Mouse (Mus musculus) embryonic stem cell, embryonic (primary cell): ENCODE results near the gene Abcb5.

Experiments used
- CTCF ChIA-PET, 4 experiments: fragments of 300-600 bp in 2 of 4; fragments of 350-600 bp in 2 of 4; sonication (Branson Sonifier 250); formaldehyde crosslinking; loops; one replicate each; lab custom pipeline; 2022; ENCODE audit warnings: inconsistent platforms in 2 of 4; lab: Charles Lee
- POLR2A ChIA-PET, 4 experiments: fragments of 300-600 bp in 2 of 4; fragments of 350-600 bp in 2 of 4; sonication (Branson Sonifier 250); formaldehyde crosslinking; loops; one replicate each; lab custom pipeline; 2022; ENCODE audit warnings: antibody characterized with exemption in 4 of 4, inconsistent platforms in 1 of 4; lab: Charles Lee

Abcb5 gene

GRCm38 (mm10) chr12:118850851-118851410 is 115.3 kb downstream of the Abcb5 start:
- ChIA-PET CTCF (no interaction called here), POLR2A (interaction anchor here in 2 of 4 experiments (1.5 to 3.1 kb wide), 3 partner anchors 14 to 549 kb away, joined by 4 to 9 read pairs (median 7); partner anchors contain the start of gene Sp4 (in 1 of the 2))

- POLR2A ChIA-PET, result interaction anchor here (0.6 to 3.1 kb wide), 5 partner anchors 13 to 548 kb away, joined by 4 to 9 read pairs (median 6); partner anchors contain the start of gene Sp4 (in 1 of the 4)
Observed at GRCm38 (mm10) chr12:118849996-118850395, 116.2 kb downstream of the Abcb5 start.

GRCm38 (mm10) chr12:118849203-118849861 is 116.9 kb downstream of the Abcb5 start:
- ChIA-PET POLR2A (interaction anchor here in 3 of 4 experiments (0.6 to 3.7 kb wide), 5 partner anchors 12 to 548 kb away, joined by 4 to 20 read pairs (median 9); partner anchors contain the start of gene Sp4 (in 1 of the 3)), CTCF (interaction anchor here in 3 of 4 experiments (0.6 to 0.9 kb wide), 4 partner anchors 13 to 755 kb away, joined by 3 read pairs; no protein-coding TSS in a partner anchor)

More at GRCm38 (mm10) chr12:118849996-118850395, 116.2 kb downstream of the Abcb5 start:
- CTCF ChIA-PET, result interaction anchor here in 1 of 4 experiments (0.9 kb wide), 1 partner anchor 13 kb away, joined by 3 read pairs; no protein-coding TSS in a partner anchor

GRCm38 (mm10) chr12:118848496-118849202 is 117.6 kb downstream of the Abcb5 start:
- CTCF ChIA-PET, result interaction anchor here in 3 of 4 experiments (0.6 to 0.8 kb wide), 3 partner anchors 69 to 755 kb away, joined by 3 read pairs; no protein-coding TSS in a partner anchor
- POLR2A ChIA-PET, result interaction anchor here in 2 of 4 experiments (0.6 to 3.7 kb wide), 5 partner anchors 12 to 811 kb away, joined by 3 to 20 read pairs (median 7); partner anchors contain the start of gene Sp4 (in 1 of the 2)

- CTCF ChIA-PET, result no interaction called here
- POLR2A ChIA-PET, result interaction anchor here in 3 of 4 experiments (0.6 to 3.7 kb wide), 8 partner anchors 11 to 810 kb away, joined by 3 to 20 read pairs (median 4); partner anchors contain the start of gene Sp4 (in 1 of the 3)
Observed at GRCm38 (mm10) chr12:118847861-118848495, 118.2 kb downstream of the Abcb5 start.

GRCm38 (mm10) chr12:118847381-118847780 is 118.8 kb downstream of the Abcb5 start:
- CTCF ChIA-PET, result interaction anchor here in 1 of 4 experiments (1.8 kb wide), 1 partner anchor 10 kb away, joined by 10 read pairs; no protein-coding TSS in a partner anchor
- POLR2A ChIA-PET, result interaction anchor here (0.5 to 3.7 kb wide), 12 partner anchors 10 to 1401 kb away, joined by 3 to 20 read pairs (median 4); partner anchors contain the start of gene Sp4 (in 1 of the 4)

GRCm38 (mm10) chr12:118846649-118847321 is 119.4 kb downstream of the Abcb5 start:
- CTCF ChIA-PET, result interaction anchor here in 2 of 4 experiments (0.7 to 1.8 kb wide), 2 partner anchors 10 kb away, joined by 9 to 10 read pairs; no protein-coding TSS in a partner anchor
- POLR2A ChIA-PET, result interaction anchor here (0.5 to 3.7 kb wide), 12 partner anchors 10 to 1400 kb away, joined by 3 to 20 read pairs (median 4); partner anchors contain the start of gene Sp4 (in 1 of the 4)

- POLR2A ChIA-PET, result interaction anchor here in 2 of 4 experiments (0.6 to 3.7 kb wide), 7 partner anchors 9 to 1172 kb away, joined by 3 to 20 read pairs (median 3); no protein-coding TSS in a partner anchor
Observed at GRCm38 (mm10) chr12:118846221-118846620, 120.0 kb downstream of the Abcb5 start, which contains the start of gene Sp8. Gene Sp8, plus strand, starts transcription at chr12:118846329.

GRCm38 (mm10) chr12:118845351-118845750 is 120.9 kb downstream of the Abcb5 start:
- POLR2A ChIA-PET, result interaction anchor here in 1 of 4 experiments (3.7 kb wide), 1 partner anchor 8 kb away, joined by 20 read pairs; no protein-coding TSS in a partner anchor

More at GRCm38 (mm10) chr12:118846221-118846620, 120.0 kb downstream of the Abcb5 start, which contains the start of gene Sp8:
- CTCF ChIA-PET, result interaction anchor here in 2 of 4 experiments (0.7 to 1.8 kb wide), 2 partner anchors 9 to 10 kb away, joined by 9 to 10 read pairs; no protein-coding TSS in a partner anchor

GRCm38 (mm10) chr12:118844841-118845240 is 121.4 kb downstream of the Abcb5 start:
- ChIA-PET CTCF (no interaction called here), POLR2A (no interaction called here)

More at GRCm38 (mm10) chr12:118845351-118845750, 120.9 kb downstream of the Abcb5 start:
- CTCF ChIA-PET, result no interaction called here

GRCm38 (mm10) chr12:118844111-118844510 is 122.1 kb downstream of the Abcb5 start:
- ChIA-PET CTCF (no interaction called here), POLR2A (no interaction called here)

GRCm38 (mm10) chr12:118842671-118843411 is 123.4 kb downstream of the Abcb5 start:
- CTCF ChIA-PET, result interaction anchor here in 1 of 4 experiments (0.8 kb wide), 1 partner anchor 532 kb away, joined by 3 read pairs; no protein-coding TSS in a partner anchor
- POLR2A ChIA-PET, result no interaction called here

GRCm38 (mm10) chr12:118841971-118842550 is 124.2 kb downstream of the Abcb5 start:
- POLR2A ChIA-PET, result no interaction called here
- CTCF ChIA-PET, result no interaction called here

GRCm38 (mm10) chr12:118841381-118841922 is 124.8 kb downstream of the Abcb5 start:
- CTCF ChIA-PET, result interaction anchor here in 1 of 4 experiments (0.6 to 0.7 kb wide), 2 partner anchors 233 to 377 kb away, joined by 5 to 6 read pairs; no protein-coding TSS in a partner anchor
- POLR2A ChIA-PET, result interaction anchor here in 2 of 4 experiments (0.6 to 0.7 kb wide), 3 partner anchors 192 to 1687 kb away, joined by 3 read pairs; no protein-coding TSS in a partner anchor

GRCm38 (mm10) chr12:118840861-118841260 is 125.4 kb downstream of the Abcb5 start:
- ChIA-PET CTCF (interaction anchor here in 1 of 4 experiments (0.7 kb wide), 1 partner anchor 376 kb away, joined by 5 read pairs; no protein-coding TSS in a partner anchor), POLR2A (interaction anchor here in 2 of 4 experiments (0.6 to 0.7 kb wide), 3 partner anchors 191 to 1686 kb away, joined by 3 read pairs; no protein-coding TSS in a partner anchor)
